Mouse (Mus musculus) erythroid progenitor cell, adult 5-6 weeks (primary cell): ENCODE measurements around the gene Hist1h4i. TPM values are rescaled to one million over a fixed set of nuclear protein-coding genes. Genes with fewer than 3 reads are reported as not detected.
A peak's percentile ranks its signal among the peaks of the same experiment; 100 is the strongest.

Experiments used
- ATAC-seq: replicated peaks from 2 replicates; pipeline ENCODE4 v1.8.0; 2016; ENCODE audit warnings: moderate number of reproducible peaks, mild to moderate bottlenecking, moderate TSS enrichment, inconsistent platforms; ENCODE audit not compliant: poor library complexity, low FRiP score, severe bottlenecking
- total RNA-seq, 2 experiments: library from RNA; stranded (forward) in 1 of 2; stranded (reverse) in 1 of 2; fragments of 150-400 nt in 1 of 2; fragments of 186-747, 209-891 nt in 1 of 2; gene quantifications; 2 replicates each; pipeline versions ENCODE4 v1.2.3 to v1.2.4; 2015 to 2017; ENCODE audit warnings: low replicate concordance in 2 of 2

Hist1h4i gene
- total RNA-seq, 2 experiments from 2014 or later, result 116 to 489 TPM

DNA sequence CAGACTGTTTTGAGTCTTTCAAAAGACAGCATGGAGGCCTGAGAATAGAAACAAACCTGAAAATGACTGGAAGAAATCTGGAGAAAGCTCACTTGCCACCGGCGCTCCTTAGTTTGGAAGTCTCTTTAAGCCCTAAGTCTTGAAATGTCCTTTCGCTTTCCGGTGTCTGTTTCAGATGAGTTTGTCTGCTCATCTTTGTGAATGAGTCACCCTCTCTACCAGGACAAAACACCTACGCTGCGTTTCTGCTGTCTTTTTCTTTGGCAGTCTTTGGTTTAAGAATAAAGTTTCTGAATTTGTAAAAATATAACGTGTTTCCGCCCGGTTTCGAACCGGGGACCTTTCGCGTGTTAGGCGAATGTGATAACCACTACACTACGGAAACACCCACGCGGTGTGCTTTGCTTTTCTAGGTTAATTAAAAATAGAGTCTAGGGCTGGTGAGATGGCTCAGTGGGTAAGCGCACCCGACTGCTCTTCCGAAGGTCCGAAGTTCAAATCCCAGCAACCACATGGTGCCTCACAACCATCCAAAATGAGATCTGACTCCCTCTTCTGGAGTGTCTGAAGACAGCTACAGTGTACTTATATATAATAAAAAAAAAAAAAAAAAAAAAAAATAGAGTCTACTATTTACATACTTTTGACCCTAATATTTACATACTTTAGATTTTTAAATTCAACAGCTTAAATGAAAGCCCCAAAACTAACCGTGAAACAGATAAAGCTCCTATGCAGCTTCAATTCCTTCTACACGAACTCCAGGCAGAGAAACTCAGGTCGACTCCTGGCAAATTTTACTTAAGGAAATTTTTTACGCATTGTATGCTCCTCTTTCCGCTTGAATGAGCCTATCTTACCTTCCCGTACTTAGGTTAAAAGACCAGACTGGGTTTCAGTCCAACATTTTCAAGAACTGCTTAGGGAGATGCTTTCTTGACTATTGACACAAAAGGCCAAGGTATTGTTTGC is 25.4 kb downstream of the Hist1h4i start:
- ATAC-seq, result peak; percentile 72

DNA sequence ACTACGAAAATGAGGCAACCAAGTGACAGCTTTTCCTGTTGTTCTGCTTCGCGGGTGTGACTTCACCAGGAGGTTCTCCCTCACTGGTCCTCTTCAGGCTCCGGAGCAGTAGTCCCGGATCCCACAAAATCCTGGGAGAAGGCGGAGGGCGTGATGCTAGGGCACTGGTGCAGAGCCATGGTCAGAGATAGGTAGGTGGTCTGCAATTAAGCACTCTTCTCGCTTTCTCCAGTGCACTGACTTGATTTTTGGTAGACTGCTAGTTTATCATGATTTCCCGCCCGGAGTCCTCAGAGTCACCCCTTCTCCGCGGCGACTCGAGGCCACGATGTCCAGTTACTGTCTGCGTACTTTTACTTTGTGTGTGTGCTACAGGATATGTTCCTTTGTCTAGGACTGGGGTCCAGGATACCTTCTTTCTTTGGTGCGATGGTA is 26.7 kb downstream of the Hist1h4i start:
- no peak for ATAC-seq

- no peak for ATAC-seq
Observed at GRCm38 (mm10) chr13:22013716-22014115, 27.4 kb downstream of the Hist1h4i start.

- no peak for ATAC-seq
Observed at GRCm38 (mm10) chr13:22009642-22010041, 31.5 kb downstream of the Hist1h4i start, which contains the start of gene Prss16. Gene Prss16 (minus strand): TSS chr13:22009742.

DNA sequence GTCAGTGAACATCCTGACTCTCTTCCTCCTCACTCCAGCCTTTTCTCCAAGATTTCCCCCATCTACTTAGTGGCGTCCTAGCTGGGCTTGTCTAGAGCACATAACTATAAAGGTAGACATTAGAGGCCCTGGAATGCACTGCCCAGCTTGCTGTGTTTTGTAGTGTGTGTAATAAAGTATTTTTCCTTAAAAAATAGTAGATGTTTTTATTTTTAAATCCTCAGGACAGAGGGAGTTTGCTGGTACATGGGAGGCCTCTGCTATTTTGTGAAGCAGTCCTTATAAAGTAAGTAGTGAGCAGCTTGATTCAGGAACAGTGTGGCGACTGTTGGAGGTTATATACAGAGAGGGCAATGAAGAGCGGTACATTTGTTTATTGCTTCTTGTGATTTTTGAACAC is 32.5 kb downstream of the Hist1h4i start:
- no peak for ATAC-seq

- ATAC-seq, result no peak
Observed at GRCm38 (mm10) chr13:22007872-22008271, 33.3 kb downstream of the Hist1h4i start.

GRCm38 (mm10) chr13:22007121-22007510 is 34.0 kb downstream of the Hist1h4i start:
- ATAC-seq, result no peak

DNA sequence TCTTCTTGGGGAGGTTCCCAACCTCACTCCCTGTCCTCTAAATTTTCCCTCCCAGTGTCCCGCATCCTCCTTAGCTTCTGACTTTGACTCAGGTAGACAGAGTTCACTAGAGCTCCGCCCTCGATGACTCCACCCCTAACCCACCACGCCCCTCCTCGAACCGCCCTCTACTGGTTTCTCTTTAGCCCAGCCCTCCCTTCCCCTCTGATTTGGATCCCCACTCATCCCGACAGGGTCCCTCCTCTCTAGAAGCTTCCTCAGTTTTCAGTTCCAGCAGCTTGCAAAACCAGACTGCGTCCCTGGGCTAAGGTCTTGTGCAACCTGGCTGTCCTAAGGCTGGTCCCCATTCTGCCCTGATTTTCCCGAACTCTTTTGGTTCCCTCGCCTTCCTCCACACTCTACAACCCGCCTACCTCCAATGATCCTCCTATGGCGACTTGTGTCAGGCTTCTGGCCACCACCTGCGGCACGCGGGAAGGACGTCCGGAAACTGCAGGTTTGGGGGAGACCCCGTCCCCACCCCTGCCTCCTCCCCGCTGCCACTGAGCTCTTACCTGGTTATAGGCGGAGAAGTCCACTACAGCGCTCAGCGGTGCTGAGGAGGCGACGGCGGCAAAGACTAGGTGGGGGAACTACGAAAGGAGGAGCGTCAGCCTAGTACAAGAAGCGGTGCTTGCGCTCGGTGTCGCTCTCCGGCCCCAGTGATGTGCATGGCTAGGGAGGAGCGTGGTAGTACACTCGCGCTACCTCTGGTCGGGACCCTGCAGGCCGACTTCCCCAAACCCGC is 34.6 kb downstream of the Hist1h4i start:
- peak; percentile 42 for ATAC-seq

DNA sequence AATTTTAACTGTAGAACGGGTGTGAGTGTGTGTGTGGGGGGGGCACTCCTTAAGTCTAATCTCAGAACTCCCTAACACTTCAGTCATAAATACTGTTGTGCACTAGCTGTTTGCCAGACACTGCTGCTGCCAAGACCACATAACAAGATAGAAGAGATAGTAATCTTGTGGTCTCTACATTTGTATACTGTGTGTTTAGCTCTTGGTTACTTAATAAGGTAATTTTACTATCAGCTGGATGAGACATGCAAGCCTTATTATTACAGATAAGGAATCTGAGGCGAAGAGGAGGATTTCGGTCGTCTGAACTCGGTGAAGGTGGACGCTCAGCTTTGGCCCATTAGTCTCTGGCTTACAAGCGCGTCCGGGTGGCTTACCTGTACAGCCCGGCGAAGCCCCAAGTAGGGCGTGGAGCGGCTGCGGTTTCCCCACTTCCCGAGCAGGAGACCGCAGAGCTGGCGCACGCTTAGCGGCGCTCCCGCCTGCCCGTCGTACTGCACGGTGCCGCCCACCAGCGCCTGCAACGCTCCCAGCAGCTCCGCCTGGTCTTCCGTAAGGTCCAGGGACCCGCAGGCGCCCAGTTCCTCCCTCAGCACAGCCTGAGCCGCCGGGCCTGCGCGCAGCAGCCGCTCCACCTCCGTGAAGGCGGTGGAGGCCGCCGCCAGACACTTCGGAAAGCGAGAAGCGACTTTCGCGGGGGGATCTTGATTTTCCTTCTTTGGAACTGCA is 35.4 kb downstream of the Hist1h4i start:
- peak; percentile 23; the same call in 1 of the 2 replicates for ATAC-seq

DNA sequence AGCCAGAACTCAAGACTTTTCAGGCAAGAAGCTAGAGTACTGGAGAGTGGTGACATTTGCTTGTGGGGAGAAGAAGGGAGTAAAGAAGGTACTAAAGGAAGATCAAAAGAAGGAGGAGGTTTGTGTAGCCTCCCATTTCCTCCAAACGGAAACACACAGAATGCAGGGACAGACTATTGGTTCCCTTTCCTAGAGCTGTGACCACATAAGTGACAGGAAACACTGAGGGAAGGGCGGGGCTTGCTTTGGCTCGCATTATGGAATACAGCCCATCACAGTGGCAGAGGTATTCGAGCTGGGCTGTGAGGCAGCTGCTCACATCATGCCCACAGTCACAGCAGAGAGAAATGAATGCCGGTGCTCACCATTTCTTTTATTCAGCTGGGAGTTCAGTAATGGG is 39.3 kb downstream of the Hist1h4i start:
- ATAC-seq, result no peak

DNA sequence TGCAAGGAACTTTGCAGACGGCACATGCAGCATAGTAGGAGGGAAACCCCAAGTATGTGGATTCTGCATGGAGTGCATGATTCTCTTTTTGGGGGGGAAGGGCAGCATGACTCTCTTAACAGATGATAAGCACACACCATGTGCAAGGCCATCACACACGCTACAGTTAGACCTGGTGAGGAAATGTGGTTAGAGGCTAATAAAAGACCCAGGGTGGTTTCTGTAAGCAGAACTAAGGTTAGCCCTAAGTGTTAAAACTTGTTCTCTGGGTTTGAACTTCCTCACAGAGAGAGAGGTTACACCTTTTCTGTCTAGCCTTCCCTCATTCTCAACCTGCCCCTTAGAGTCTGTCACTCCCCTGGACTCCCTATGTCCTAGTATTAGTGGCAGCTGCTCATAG is 39.8 kb downstream of the Hist1h4i start:
- no peak for ATAC-seq

- no peak for ATAC-seq
Observed at GRCm38 (mm10) chr13:21999147-21999546, 42.0 kb downstream of the Hist1h4i start.

- no peak for ATAC-seq
Observed at GRCm38 (mm10) chr13:21998412-21998811, 42.8 kb downstream of the Hist1h4i start.

- no peak for ATAC-seq
Observed at GRCm38 (mm10) chr13:21997821-21998220, 43.3 kb downstream of the Hist1h4i start.

GRCm38 (mm10) chr13:21997201-21997820 is 43.9 kb downstream of the Hist1h4i start:
- ATAC-seq, result no peak

DNA sequence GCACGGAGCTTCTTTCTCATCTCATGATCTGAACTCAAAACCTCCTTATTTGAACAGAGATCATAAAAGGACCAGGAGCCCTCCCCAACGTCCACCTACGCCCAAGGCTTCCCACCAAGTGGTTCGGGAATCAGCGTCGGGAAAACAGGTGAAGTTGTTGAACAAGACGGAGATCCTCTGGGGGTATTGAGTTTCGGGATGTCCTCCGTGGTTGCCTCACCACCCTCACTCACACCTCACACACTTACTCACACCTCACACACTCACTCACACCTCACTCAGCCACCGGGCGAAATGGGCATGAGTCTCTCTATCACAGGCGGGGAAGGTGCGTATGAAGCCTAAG is 44.3 kb downstream of the Hist1h4i start:
- no peak for ATAC-seq

- ATAC-seq, result no peak
Observed at GRCm38 (mm10) chr13:21996101-21996839, 44.9 kb downstream of the Hist1h4i start.

- no peak for ATAC-seq
Observed at GRCm38 (mm10) chr13:21995331-21995914, 45.7 kb downstream of the Hist1h4i start.

DNA sequence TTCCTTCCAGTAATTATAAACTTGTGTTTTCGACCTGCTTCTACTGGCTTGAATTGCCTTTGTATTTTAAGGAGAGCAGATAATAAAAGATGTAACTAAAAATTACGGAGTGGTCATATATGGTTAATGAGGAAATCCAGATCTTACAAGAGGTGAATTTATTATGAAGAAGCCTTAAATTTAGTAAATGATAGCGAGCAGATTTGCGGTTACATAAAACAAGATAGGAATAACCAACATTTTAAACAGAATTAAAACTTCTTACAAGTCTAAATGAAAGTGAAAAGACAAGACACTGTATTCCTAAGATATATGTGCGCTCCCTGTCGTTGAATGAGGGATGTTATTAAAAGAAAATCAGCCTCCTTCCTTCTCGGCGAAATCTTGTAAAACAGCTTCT is 46.3 kb downstream of the Hist1h4i start:
- ATAC-seq, result no peak
